Mouse (Mus musculus) testis, adult 2 months (tissue): Measurements from ENCODE around the gene Nxpe4. TPM values are rescaled to one million over a fixed set of nuclear protein-coding genes. Genes with fewer than 3 reads are reported as not detected.

Source experiments
- H3K27ac ChIP-seq: fragments of 200-500 bp; 2 replicates; pipeline ENCODE4 v1.5.1; 2012; ENCODE audit warnings: low read depth, low read length; ENCODE audit not compliant: control insufficient read depth, insufficient read depth
- H3K27me3 ChIP-seq: fragments of 200-500 bp; 2 replicates; pipeline ENCODE4 v1.6.1; 2012; ENCODE audit warnings: mild to moderate bottlenecking, low read length, moderate library complexity; ENCODE audit not compliant: control insufficient read depth, insufficient read depth
- H3K36me3 ChIP-seq: fragments of 200-500 bp; 2 replicates; pipeline ENCODE4 v1.6.1; 2012; ENCODE audit warnings: mild to moderate bottlenecking, low read length; ENCODE audit not compliant: control insufficient read depth, insufficient read depth
- H3K4me1 ChIP-seq: fragments of 200-500 bp; 2 replicates; pipeline ENCODE4 v1.6.1; 2012; ENCODE audit warnings: low read length; ENCODE audit not compliant: control insufficient read depth, insufficient read depth
- H3K4me3 ChIP-seq: fragments of 200-500 bp; 2 replicates; pipeline ENCODE4 v1.5.1; 2012; ENCODE audit warnings: low read depth, mild to moderate bottlenecking, low read length, moderate library complexity, mixed read lengths; ENCODE audit not compliant: control insufficient read depth
- CTCF ChIP-seq: fragments of 200-500 bp; IDR thresholded peaks from 2 replicates; pipeline ENCODE4 v1.5.1; 2012; ENCODE audit warnings: low read depth, mild to moderate bottlenecking, inconsistent platforms, low read length, moderate library complexity; ENCODE audit not compliant: control insufficient read depth, insufficient read depth, insufficient replicate concordance
- POLR2A ChIP-seq: fragments of 200-500 bp; IDR thresholded peaks from 2 replicates; pipeline ENCODE4 v1.6.1; 2012; ENCODE audit warnings: low read depth, mild to moderate bottlenecking, inconsistent platforms, low read length, moderate library complexity; ENCODE audit not compliant: control insufficient read depth
- polyA plus RNA-seq: library from polyadenylated mRNA; depleted of rRNA; stranded (reverse); fragments of >200 nt; gene quantifications from 2 replicates; pipeline ENCODE4 v1.2.3, GENCODE M21; 2012

The Nxpe4 gene
- polyA plus RNA-seq, 1 experiment: 0.84 TPM

- Histone ChIP-seq H3K27me3 (no peaks in the 10 kb centered on the region), H3K27ac (no peak overlapping the region), H3K36me3 (no peaks in the 10 kb centered on the region), H3K4me1 (no peaks in the 10 kb centered on the region), H3K4me3 (no peak overlapping the region)
- TF ChIP-seq POLR2A (no peak), CTCF (no peak)
Observed at GRCm38 (mm10) chr9:48242756-48243155, 80.9 kb downstream of the Nxpe4 start.

DNA sequence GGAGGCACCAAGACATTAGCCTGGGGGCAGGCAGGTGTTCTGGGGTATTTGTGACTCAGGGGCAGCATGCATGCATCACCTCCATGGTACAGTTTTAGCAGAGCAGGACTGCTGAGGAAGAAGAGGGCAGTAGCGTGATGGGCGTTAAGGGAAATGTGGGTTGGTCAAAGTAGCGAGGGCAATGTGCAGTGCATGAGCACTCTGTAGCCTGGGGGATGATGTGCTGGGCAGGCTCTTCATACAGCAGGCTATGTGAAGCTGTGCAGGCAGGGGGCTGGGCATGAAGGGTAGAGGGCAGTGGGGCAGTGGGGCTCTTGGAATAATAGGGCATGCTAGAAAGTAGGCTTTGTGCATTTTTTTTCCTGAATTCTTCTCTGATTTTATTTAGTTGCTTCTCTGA, 82.4 kb downstream of the Nxpe4 start:
- Histone ChIP-seq H3K36me3 (no peaks in the 10 kb centered on the region), H3K27ac (no peak overlapping the region), H3K4me3 (no peak overlapping the region), H3K27me3 (no peaks in the 10 kb centered on the region), H3K4me1 (no peaks in the 10 kb centered on the region)
- TF ChIP-seq POLR2A (no peak), CTCF (no peak)

DNA sequence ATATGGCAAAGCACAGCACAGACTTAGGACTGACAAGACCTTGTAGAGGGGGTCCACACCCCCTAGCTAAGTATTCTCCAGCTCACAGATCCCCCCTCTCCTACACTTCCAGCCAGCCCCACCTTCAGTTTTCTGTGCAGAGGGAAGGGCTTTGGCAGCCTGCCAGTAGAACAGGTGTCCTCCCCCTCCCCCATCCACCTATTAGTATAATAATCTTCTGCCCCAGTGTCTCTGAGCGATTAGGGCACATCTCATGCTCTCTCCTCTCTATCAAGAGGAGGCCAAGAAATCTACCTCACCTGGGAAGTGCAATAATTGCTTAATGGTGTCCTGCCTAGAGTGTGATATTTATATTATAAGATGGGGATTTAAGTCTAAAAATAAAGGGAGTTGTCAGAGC, 83.7 kb downstream of the Nxpe4 start:
- H3K4me1 ChIP-seq: no peaks in the 10 kb centered on the region
- no peak overlapping the region for H3K27ac ChIP-seq
- no peaks in the 10 kb centered on the region for H3K36me3 ChIP-seq
- TF ChIP-seq POLR2A (no peak), CTCF (no peak)
- H3K27me3 ChIP-seq: no peaks in the 10 kb centered on the region
- no peak overlapping the region for H3K4me3 ChIP-seq

DNA sequence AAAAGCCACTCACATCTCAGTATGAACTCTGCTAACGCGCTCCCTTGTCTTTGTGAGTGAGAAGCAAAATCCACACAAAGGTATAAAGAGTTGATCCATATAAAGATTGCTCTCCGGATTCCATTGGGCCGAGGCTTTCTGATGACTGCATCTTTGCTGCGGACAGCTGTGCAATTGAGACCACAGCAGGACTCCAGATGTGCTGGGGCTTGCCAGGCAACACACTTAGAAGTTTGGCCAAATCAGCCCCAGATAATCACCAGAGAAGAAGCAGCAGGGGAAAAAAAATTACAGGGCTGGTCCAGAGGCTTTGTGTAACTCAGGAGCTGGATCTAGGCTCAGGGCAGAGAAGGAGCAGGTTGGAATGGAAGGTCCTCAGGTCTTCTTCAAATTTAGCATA, 85.5 kb downstream of the Nxpe4 start:
- H3K27ac ChIP-seq: no peak overlapping the region
- no peaks in the 10 kb centered on the region for H3K36me3 ChIP-seq
- TF ChIP-seq CTCF: no peak
- TF ChIP-seq POLR2A: no peak
- H3K4me3 ChIP-seq: no peak overlapping the region
- no peaks in the 10 kb centered on the region; the same call in 1 of the 2 replicates for H3K4me1 ChIP-seq
- H3K27me3 ChIP-seq: no peaks in the 10 kb centered on the region

- H3K36me3 ChIP-seq: no peaks in the 10 kb centered on the region
- H3K4me3 ChIP-seq: no peak overlapping the region
- H3K27me3 ChIP-seq: no peaks in the 10 kb centered on the region
- no peak overlapping the region for H3K27ac ChIP-seq
- TF ChIP-seq CTCF (no peak), POLR2A (no peak)
- H3K4me1 ChIP-seq: no peaks in the 10 kb centered on the region; the same call in 1 of the 2 replicates
Observed at GRCm38 (mm10) chr9:48252236-48252635, 90.4 kb downstream of the Nxpe4 start.

DNA sequence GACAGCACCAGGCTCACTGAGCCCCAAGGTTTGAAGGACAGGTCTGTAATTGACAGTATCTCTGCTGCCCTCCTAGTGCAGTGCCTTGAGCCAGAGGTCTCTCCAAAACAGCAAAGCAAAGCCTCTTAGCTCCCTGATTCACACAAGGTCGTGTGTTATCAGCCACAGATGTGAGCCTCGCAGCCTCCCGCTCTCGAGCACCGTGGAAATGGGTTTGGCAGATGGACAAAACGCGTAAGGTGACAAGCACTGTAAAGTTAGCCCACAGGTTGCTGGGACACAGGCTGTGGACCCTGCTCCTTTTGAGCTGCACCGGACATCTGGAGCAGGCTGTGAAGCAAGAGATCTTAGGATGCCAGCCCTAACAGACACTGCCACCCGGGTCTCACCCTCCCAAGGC, 95.2 kb downstream of the Nxpe4 start:
- H3K27ac ChIP-seq: no peak overlapping the region
- TF ChIP-seq POLR2A (no peak), CTCF (no peak)

DNA sequence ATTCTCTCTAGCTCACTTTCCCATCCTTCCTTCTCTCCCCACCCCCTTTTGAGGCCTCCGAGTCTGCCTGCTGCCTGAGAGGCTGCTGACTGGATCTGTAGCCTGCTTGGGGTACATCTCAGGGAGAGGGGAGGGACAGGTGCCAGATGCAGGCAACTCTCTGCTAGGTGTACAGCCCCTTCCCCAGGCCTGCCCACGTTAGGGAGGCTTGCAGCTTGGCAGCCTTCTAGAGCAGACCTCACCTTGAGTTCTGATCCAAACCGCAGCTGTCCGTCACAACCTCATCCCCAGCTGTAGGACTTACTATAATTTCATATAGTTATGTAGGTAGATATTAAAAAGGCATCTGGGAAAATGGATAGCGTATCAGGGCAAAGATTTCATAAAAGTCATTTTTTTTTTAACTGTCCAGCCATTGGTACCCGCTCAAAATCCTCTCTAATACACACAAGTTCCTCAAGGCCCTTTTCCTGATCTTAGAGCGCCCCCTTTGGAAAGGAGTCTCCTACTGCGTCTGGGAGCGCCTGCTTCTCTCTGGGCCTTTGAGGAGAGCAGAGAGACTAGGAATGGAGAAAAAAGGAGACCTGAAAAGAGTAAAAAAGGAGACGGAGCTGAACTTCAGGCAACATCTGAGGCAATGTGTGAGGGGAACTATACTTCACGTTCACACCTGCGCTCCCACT, 96.1 kb downstream of the Nxpe4 start:
- Histone ChIP-seq H3K36me3 (no peaks in the 10 kb centered on the region), H3K4me1 (no peaks in the 10 kb centered on the region), H3K27me3 (no peaks in the 10 kb centered on the region), H3K4me3 (no peak overlapping the region), H3K27ac (no peak overlapping the region)
- TF ChIP-seq POLR2A (no peak), CTCF (peak; percentile 8; the same call in 1 of the 2 replicates)

More for the DNA sequence above, 95.2 kb downstream of the Nxpe4 start:
- Histone ChIP-seq H3K4me3 (no peak overlapping the region), H3K4me1 (no peaks in the 10 kb centered on the region; the same call in 1 of the 2 replicates), H3K27me3 (no peaks in the 10 kb centered on the region), H3K36me3 (no peaks in the 10 kb centered on the region)
